ENCODE assay signal across 13 mouse cellular contexts in the genomic region with DNA sequence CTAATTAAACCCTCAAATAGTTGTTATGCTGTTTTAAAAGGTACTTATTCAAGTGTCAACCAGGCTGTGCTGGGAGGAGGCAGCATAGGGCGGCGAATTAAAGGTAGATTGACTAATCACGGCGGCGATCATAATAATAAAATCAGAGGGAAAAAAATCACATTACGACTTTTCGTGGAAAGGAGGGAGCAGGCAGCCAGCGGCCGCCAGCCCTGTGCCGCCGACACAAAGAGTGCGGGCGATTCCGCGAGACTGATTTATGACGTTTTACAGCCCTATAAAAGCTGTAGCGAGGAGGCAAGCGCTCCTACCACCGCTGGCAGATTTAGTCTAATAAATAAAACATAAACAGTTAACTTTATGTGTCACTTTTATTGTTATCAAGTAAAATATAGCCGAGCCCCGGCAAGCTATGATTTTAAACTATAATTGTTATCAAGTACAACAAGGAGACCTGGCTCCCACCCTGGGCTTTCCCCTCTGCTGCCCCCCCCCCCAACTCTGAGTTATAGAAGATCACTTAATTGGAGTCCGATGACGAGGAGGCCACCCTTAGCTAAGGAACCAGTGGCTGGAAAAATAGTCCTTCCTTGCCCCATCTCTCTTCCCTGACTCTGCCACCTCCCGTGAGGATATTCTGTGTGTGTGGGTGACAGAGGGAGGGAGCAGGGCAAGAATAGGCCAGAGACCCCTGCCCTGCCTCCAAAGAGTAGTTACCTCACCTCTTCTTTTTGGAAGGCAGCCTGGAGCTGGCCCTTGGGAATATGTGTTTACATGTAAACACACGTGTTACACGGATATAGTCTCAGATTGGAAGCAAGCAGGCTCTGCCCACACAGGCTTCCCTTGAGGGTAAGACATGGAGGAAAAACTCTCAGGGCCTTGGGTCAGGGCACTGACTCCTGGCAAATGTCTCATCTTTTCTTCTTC. TPM values are rescaled to one million over a fixed set of nuclear protein-coding genes. Genes with fewer than 3 reads are reported as not detected.
DNase-seq lines count a peak whose midpoint lies in the region; ATAC-seq and TF ChIP-seq lines count a peak whose summit lies in the region.
"Had no signal": no experiment of that assay in that cellular context is flagged by ENCODE, and none has a peak within 500 bp of the region (broad histone marks: within the 10 kb centered on the region; RNA-seq: fewer than 3 reads in every experiment).

No protein-coding gene starts in this region.

- no peaks in the 10 kb centered on the region for H3K9me3 ChIP-seq in G1E (replicated peaks)
- no peaks in the 10 kb centered on the region for H3K9me3 ChIP-seq in hindbrain, embryonic 10.5 days
- no peaks in the 10 kb centered on the region for H3K9me3 ChIP-seq in limb, embryonic 13.5 days
- H3K9me3 ChIP-seq: forebrain, embryonic 12.5 days; liver, embryonic 13.5 days had no signal

- ATAC-seq in G1E (ENCODE audit: extremely low read depth, insufficient number of reproducible peaks, low FRiP score, poor library complexity, severe bottlenecking), result no peak
- no peak for ATAC-seq in limb, embryonic 13.5 days (ENCODE audit: low FRiP score, low read depth)
- no peak for ATAC-seq in erythroblast, adult 5-6 weeks (replicated peaks; ENCODE audit: low FRiP score, poor library complexity, severe bottlenecking)
- ATAC-seq in monocyte, adult 5-6 weeks (replicated peaks; ENCODE audit: insufficient number of reproducible peaks, low FRiP score, low TSS enrichment, poor library complexity, severe bottlenecking), result no peak

- H3K27ac ChIP-seq in hindbrain, embryonic 10.5 days, result no peak overlapping the region
- no peak overlapping the region for H3K27ac ChIP-seq in limb, embryonic 13.5 days
- H3K27ac ChIP-seq: forebrain, embryonic 12.5 days; liver, embryonic 13.5 days had no signal

- H3K9ac ChIP-seq in limb, embryonic 13.5 days, result no peak overlapping the region
- H3K9ac ChIP-seq: forebrain, embryonic 12.5 days; liver, embryonic 13.5 days had no signal

- 1% methylated on average over 26 of the region's 26 CpGs for WGBS in hindbrain, embryonic 10.5 days
- WGBS in limb, embryonic 13.5 days, result 1% methylated on average over 26 of the region's 26 CpGs

- peaks cover 59% of the 10 kb centered on the region for H3K4me1 ChIP-seq in G1E (ENCODE audit: insufficient read depth, low read depth, low read length)
- peaks cover 7% of the 10 kb centered on the region; the same call in 1 of the 2 replicates for H3K4me1 ChIP-seq in hindbrain, embryonic 10.5 days (replicated peaks)
- H3K4me1 ChIP-seq in limb, embryonic 13.5 days, result peaks cover 23% of the 10 kb centered on the region
- H3K4me1 ChIP-seq: liver, embryonic 13.5 days had no signal

- peak; percentile 54 for DNase-seq in adrenal gland, postnatal 10 days
- DNase-seq in adrenal gland, postnatal 25 days, result no peak
- DNase-seq in G1E (ENCODE audit: low spot score), result no peak
- peak; percentile 37 for DNase-seq in hindbrain, embryonic 10.5 days (ENCODE audit: low spot score)
- no peak for DNase-seq in cerebellum, adult 11-12 months
- DNase-seq: cerebellum, postnatal 14 days; liver, embryonic 13.5 days; thymus, postnatal 14 days had no signal

- H3K36me3 ChIP-seq in G1E (replicated peaks), result peaks cover 56% of the 10 kb centered on the region
- H3K36me3 ChIP-seq in hindbrain, embryonic 10.5 days, result no peaks in the 10 kb centered on the region
- no peaks in the 10 kb centered on the region for H3K36me3 ChIP-seq in limb, embryonic 13.5 days
- H3K36me3 ChIP-seq: forebrain, embryonic 12.5 days; liver, embryonic 13.5 days had no signal

- peak overlapping the region; percentile 11; the same call in 1 of the 2 replicates for H3K4me2 ChIP-seq in limb, embryonic 13.5 days (replicated peaks)
- H3K4me2 ChIP-seq: forebrain, embryonic 12.5 days; liver, embryonic 13.5 days had no signal

- H3K4me3 ChIP-seq in G1E (ENCODE audit: low read depth, low read length), result peak overlapping the region; percentile 35; the same call in 1 of the 2 replicates
- no peak overlapping the region for H3K4me3 ChIP-seq in hindbrain, embryonic 10.5 days
- no peak overlapping the region for H3K4me3 ChIP-seq in limb, embryonic 13.5 days
- H3K4me3 ChIP-seq: forebrain, embryonic 12.5 days; liver, embryonic 13.5 days had no signal

- H3K27me3 ChIP-seq in G1E (ENCODE audit: insufficient read depth, low read length), result no peaks in the 10 kb centered on the region
- H3K27me3 ChIP-seq in hindbrain, embryonic 10.5 days (ENCODE audit: insufficient read depth, poor library complexity, severe bottlenecking), result peaks cover 100% of the 10 kb centered on the region
- peaks cover 97% of the 10 kb centered on the region for H3K27me3 ChIP-seq in limb, embryonic 13.5 days

- no peak for TF ChIP-seq CTCF in G1E (IDR thresholded peaks at IDR 0.05; ENCODE audit: low read depth, low read length)

RNA-seq across cellular contexts. Expression of a gene that starts 14.2 kb away (rescaled TPM):
- total RNA-seq in adrenal gland, postnatal 10 days (2021), result 1 to 10 TPM; 6.1 to 9.2 TPM
- total RNA-seq in adrenal gland, postnatal 25 days (2021), result 7.3 and 8.4 TPM in 2 replicates
- total RNA-seq in G1E (2014; fragmentation: Nextera tagmentation) (29.3 and 33.9 TPM in 2 replicates), G1E (2017) (11.0 and 12.2 TPM in 2 replicates)
- 60.1 and 65.8 TPM in 2 replicates for polyA plus RNA-seq in G1E (2012)
- polyA plus RNA-seq in hindbrain, embryonic 10.5 days (2016; fragmentation: Nextera tagmentation; extraction: Ambion mirVana), result 1.5 and 29.6 TPM in 2 replicates
- polyA plus RNA-seq in limb, embryonic 13.5 days (2015; fragmentation: Nextera tagmentation; extraction: Ambion mirVana), result 4.8 and 4.9 TPM in 2 replicates
- not detected in 2 replicates for total RNA-seq in erythroblast, adult 5-6 weeks (2015; ENCODE audit: low replicate concordance)
- not detected in 2 replicates for total RNA-seq in erythroblast, adult 5-6 weeks (2017; ENCODE audit: low replicate concordance)
- total RNA-seq in monocyte, adult 5-6 weeks (2017), result 0.57 TPM in 1 of 3 replicates, not detected in the others
- total RNA-seq: granulocyte monocyte progenitor cell, adult 5-6 weeks had no signal
- polyA plus RNA-seq: forebrain, embryonic 12.5 days had no signal

RNA-seq across cellular contexts. Expression of a gene that starts 34.9 kb away (rescaled TPM):
- total RNA-seq in adrenal gland, postnatal 10 days (2021), result 10 to 100 TPM; 25.1 to 35.7 TPM
- 59.4 and 68.1 TPM in 2 replicates for total RNA-seq in adrenal gland, postnatal 25 days (2021)
- total RNA-seq in G1E (2014; fragmentation: Nextera tagmentation) (16.3 and 37.1 TPM in 2 replicates), G1E (2017) (8.6 and 12.0 TPM in 2 replicates)
- polyA plus RNA-seq in G1E (2012), result 27.1 and 28.6 TPM in 2 replicates
- polyA plus RNA-seq in hindbrain, embryonic 10.5 days (2016; fragmentation: Nextera tagmentation; extraction: Ambion mirVana), result not detected in 2 replicates
- 2.5 and 2.8 TPM in 2 replicates for polyA plus RNA-seq in limb, embryonic 13.5 days (2015; fragmentation: Nextera tagmentation; extraction: Ambion mirVana)
- not detected in 2 replicates for total RNA-seq in erythroblast, adult 5-6 weeks (2015; ENCODE audit: low replicate concordance)
- total RNA-seq in erythroblast, adult 5-6 weeks (2017; ENCODE audit: low replicate concordance), result not detected in 2 replicates
- total RNA-seq in monocyte, adult 5-6 weeks (2017), result not detected in 3 replicates
- total RNA-seq: granulocyte monocyte progenitor cell, adult 5-6 weeks had no signal
- polyA plus RNA-seq: forebrain, embryonic 12.5 days had no signal

RNA-seq across cellular contexts. Expression of a gene that starts 42.5 kb away (rescaled TPM):
- 10 to 100 TPM; 17.0 to 21.0 TPM for total RNA-seq in adrenal gland, postnatal 10 days (2021)
- 21.5 and 26.7 TPM in 2 replicates for total RNA-seq in adrenal gland, postnatal 25 days (2021)
- total RNA-seq in G1E (2014; fragmentation: Nextera tagmentation), result 21.1 and 26.6 TPM in 2 replicates
- total RNA-seq in G1E (2017), result 2.0 and 2.7 TPM in 2 replicates
- polyA plus RNA-seq in G1E (2012), result 10.1 and 12.2 TPM in 2 replicates
- polyA plus RNA-seq in hindbrain, embryonic 10.5 days (2016; fragmentation: Nextera tagmentation; extraction: Ambion mirVana), result not detected in 2 replicates
- polyA plus RNA-seq in limb, embryonic 13.5 days (2015; fragmentation: Nextera tagmentation; extraction: Ambion mirVana), result 2.7 and 3.0 TPM in 2 replicates
- total RNA-seq in erythroblast, adult 5-6 weeks (2015; ENCODE audit: low replicate concordance), result not detected in 2 replicates
- total RNA-seq in erythroblast, adult 5-6 weeks (2017; ENCODE audit: low replicate concordance), result not detected in 2 replicates
- not detected in 3 replicates for total RNA-seq in monocyte, adult 5-6 weeks (2017)
- total RNA-seq: granulocyte monocyte progenitor cell, adult 5-6 weeks had no signal
- polyA plus RNA-seq: forebrain, embryonic 12.5 days had no signal

RNA-seq across cellular contexts. Expression of a gene that starts 56.7 kb away (rescaled TPM):
- 1 to 10 TPM; 2.4 to 3.2 TPM for total RNA-seq in adrenal gland, postnatal 10 days (2021)
- total RNA-seq in adrenal gland, postnatal 25 days (2021), result 0.85 and 1.5 TPM in 2 replicates
- 5.0 and 7.9 TPM in 2 replicates for total RNA-seq in G1E (2014; fragmentation: Nextera tagmentation)
- total RNA-seq in G1E (2017), result 3.3 and 3.9 TPM in 2 replicates
- 9.8 and 12.0 TPM in 2 replicates for polyA plus RNA-seq in G1E (2012)
- not detected in 2 replicates for polyA plus RNA-seq in hindbrain, embryonic 10.5 days (2016; fragmentation: Nextera tagmentation; extraction: Ambion mirVana)
- 1.7 and 2.1 TPM in 2 replicates for polyA plus RNA-seq in limb, embryonic 13.5 days (2015; fragmentation: Nextera tagmentation; extraction: Ambion mirVana)
- not detected in 2 replicates for total RNA-seq in erythroblast, adult 5-6 weeks (2015; ENCODE audit: low replicate concordance)
- total RNA-seq in erythroblast, adult 5-6 weeks (2017; ENCODE audit: low replicate concordance), result not detected in 2 replicates
- not detected in 3 replicates for total RNA-seq in monocyte, adult 5-6 weeks (2017)
- total RNA-seq: granulocyte monocyte progenitor cell, adult 5-6 weeks had no signal
- polyA plus RNA-seq: forebrain, embryonic 12.5 days; liver, embryonic 13.5 days had no signal

Comparison
In these comparisons a context has a peak if more than half of its experiments do, and no peak if none do; other contexts are left out.
1. DNase-seq: peak in adrenal gland, postnatal 10 days (single experiment) and hindbrain, embryonic 10.5 days (single experiment); none in adrenal gland, postnatal 25 days (single experiment), G1E (single experiment) and cerebellum, adult 11-12 months (single experiment).